Mouse (Mus musculus): ENCODE measurements around the gene Lrfn1. TPM values are rescaled to one million over a fixed set of nuclear protein-coding genes. Genes with fewer than 3 reads are reported as not detected.
A peak's percentile ranks its signal among the peaks of the same experiment; 100 is the strongest.

Gene Lrfn1
- polyA plus RNA-seq, 1 experiment from 2014 or later = 1.5 TPM

- 65% methylated on average over 13 of the region's 13 CpGs for WGBS
- Histone ChIP-seq H3K4me1 (replicated peaks) (peaks cover 13% of the 10 kb centered on the region), H3K27me3 (replicated peaks) (peaks cover 5% of the 10 kb centered on the region; the same call in 1 of the 2 replicates), H3K4me3 (no peak overlapping the region), H3K9me3 (replicated peaks) (no peaks in the 10 kb centered on the region), H3K4me2 (no peak overlapping the region), H3K27ac (ENCODE audit: poor library complexity, severe bottlenecking) (no peak overlapping the region), H3K9ac (no peak overlapping the region), H3K36me3 (no peaks in the 10 kb centered on the region)
- ATAC-seq (ENCODE audit: insufficient number of reproducible peaks, low FRiP score) = no peak
Measured at GRCm38 (mm10) chr7:28447865-28448820, 3.6 kb upstream of the Lrfn1 start.

GRCm38 (mm10) chr7:28452361-28453005 lies 703 bp downstream of the Lrfn1 start:
- Histone ChIP-seq H3K27ac (ENCODE audit: poor library complexity, severe bottlenecking) (no peak overlapping the region), H3K27me3 (replicated peaks) (no peaks in the 10 kb centered on the region), H3K4me2 (peak overlapping the region; percentile 91), H3K4me3 (peak overlapping the region; percentile 79), H3K9me3 (replicated peaks) (no peaks in the 10 kb centered on the region), H3K36me3 (peaks cover 2% of the 10 kb centered on the region), H3K9ac (peak overlapping the region; percentile 94), H3K4me1 (replicated peaks) (peaks cover 9% of the 10 kb centered on the region; the same call in 1 of the 2 replicates)
- 0 out of 2 replicates have a peak, but pooled peaks have one; percentile 9 for ATAC-seq (ENCODE audit: insufficient number of reproducible peaks, low FRiP score)
- 1% methylated on average over 22 of the region's 24 CpGs for WGBS

- Histone ChIP-seq H3K4me3 (no peak overlapping the region), H3K27me3 (replicated peaks) (no peaks in the 10 kb centered on the region), H3K36me3 (peaks cover 42% of the 10 kb centered on the region), H3K9ac (no peak overlapping the region), H3K4me1 (replicated peaks) (no peaks in the 10 kb centered on the region), H3K4me2 (no peak overlapping the region), H3K27ac (ENCODE audit: poor library complexity, severe bottlenecking) (no peak overlapping the region), H3K9me3 (replicated peaks) (no peaks in the 10 kb centered on the region)
- no peak for ATAC-seq (ENCODE audit: insufficient number of reproducible peaks, low FRiP score)
- WGBS = 91% methylated on average over 5 of the region's 5 CpGs
Measured at GRCm38 (mm10) chr7:28460361-28460760, 8.6 kb downstream of the Lrfn1 start.

GRCm38 (mm10) chr7:28462769-28463168 lies 11.0 kb downstream of the Lrfn1 start:
- 87% methylated on average over 2 of the region's 2 CpGs for WGBS

GRCm38 (mm10) chr7:28464416-28465212 lies 12.8 kb downstream of the Lrfn1 start:
- ATAC-seq (ENCODE audit: insufficient number of reproducible peaks, low FRiP score) = 0 out of 2 replicates have a peak, but pooled peaks have one; percentile 3
- no peak overlapping the region for H3K4me3 ChIP-seq
- no peaks in the 10 kb centered on the region for H3K9me3 ChIP-seq (replicated peaks)
- no peak overlapping the region for H3K9ac ChIP-seq
- H3K4me2 ChIP-seq = no peak overlapping the region
- 59% methylated on average over 10 of the region's 10 CpGs for WGBS
- no peak overlapping the region for H3K27ac ChIP-seq (ENCODE audit: poor library complexity, severe bottlenecking)
- peaks cover 24% of the 10 kb centered on the region for H3K36me3 ChIP-seq
- H3K27me3 ChIP-seq (replicated peaks) = peaks cover 24% of the 10 kb centered on the region
- H3K4me1 ChIP-seq (replicated peaks) = peaks cover 17% of the 10 kb centered on the region

More at GRCm38 (mm10) chr7:28462769-28463168, 11.0 kb downstream of the Lrfn1 start:
- no peaks in the 10 kb centered on the region for H3K9me3 ChIP-seq (replicated peaks)
- H3K9ac ChIP-seq = no peak overlapping the region
- H3K4me3 ChIP-seq = no peak overlapping the region
- no peak for ATAC-seq (ENCODE audit: insufficient number of reproducible peaks, low FRiP score)
- H3K36me3 ChIP-seq = peaks cover 39% of the 10 kb centered on the region
- peaks cover 13% of the 10 kb centered on the region for H3K4me1 ChIP-seq (replicated peaks)
- peaks cover 13% of the 10 kb centered on the region for H3K27me3 ChIP-seq (replicated peaks)
- H3K4me2 ChIP-seq = no peak overlapping the region
- no peak overlapping the region for H3K27ac ChIP-seq (ENCODE audit: poor library complexity, severe bottlenecking)

- Histone ChIP-seq H3K4me2 (peak overlapping the region; percentile 93), H3K9ac (peak overlapping the region; percentile 76), H3K27ac (ENCODE audit: poor library complexity, severe bottlenecking) (no peak overlapping the region), H3K4me1 (replicated peaks) (peaks cover 28% of the 10 kb centered on the region), H3K36me3 (peaks cover 12% of the 10 kb centered on the region), H3K27me3 (replicated peaks) (peaks cover 24% of the 10 kb centered on the region), H3K9me3 (replicated peaks) (no peaks in the 10 kb centered on the region), H3K4me3 (peak overlapping the region; percentile 62)
- 12% methylated on average over 40 of the region's 40 CpGs for WGBS
- ATAC-seq (ENCODE audit: insufficient number of reproducible peaks, low FRiP score) = peak; percentile 14
Measured at GRCm38 (mm10) chr7:28466721-28467212, 15.0 kb downstream of the Lrfn1 start.

GRCm38 (mm10) chr7:28467213-28467751 lies 15.5 kb downstream of the Lrfn1 start:
- ATAC-seq (ENCODE audit: insufficient number of reproducible peaks, low FRiP score) = peak; percentile 80
- Histone ChIP-seq H3K36me3 (peaks cover 9% of the 10 kb centered on the region), H3K4me2 (peak overlapping the region; percentile 93), H3K27me3 (replicated peaks) (peaks cover 24% of the 10 kb centered on the region), H3K4me1 (replicated peaks) (peaks cover 28% of the 10 kb centered on the region), H3K9me3 (replicated peaks) (no peaks in the 10 kb centered on the region), H3K27ac (ENCODE audit: poor library complexity, severe bottlenecking) (no peak overlapping the region), H3K9ac (peak overlapping the region; percentile 76), H3K4me3 (peak overlapping the region; percentile 62)
- 1% methylated on average over 54 of the region's 63 CpGs for WGBS

- Histone ChIP-seq H3K9ac (no peak overlapping the region), H3K27ac (ENCODE audit: poor library complexity, severe bottlenecking) (no peak overlapping the region), H3K4me1 (replicated peaks) (peaks cover 5% of the 10 kb centered on the region), H3K4me2 (no peak overlapping the region), H3K36me3 (no peaks in the 10 kb centered on the region), H3K4me3 (no peak overlapping the region), H3K9me3 (replicated peaks) (0 out of 2 replicates have a peak, but pooled peaks cover 6% of the 10 kb centered on the region), H3K27me3 (replicated peaks) (no peaks in the 10 kb centered on the region)
- 81% methylated on average over 6 of the region's 6 CpGs for WGBS
- no peak for ATAC-seq (ENCODE audit: insufficient number of reproducible peaks, low FRiP score)
Measured at GRCm38 (mm10) chr7:28476191-28476590, 24.4 kb downstream of the Lrfn1 start.

- Histone ChIP-seq H3K4me1 (replicated peaks) (no peaks in the 10 kb centered on the region), H3K9me3 (replicated peaks) (0 out of 2 replicates have a peak, but pooled peaks cover 6% of the 10 kb centered on the region), H3K27me3 (replicated peaks) (no peaks in the 10 kb centered on the region), H3K36me3 (no peaks in the 10 kb centered on the region), H3K9ac (no peak overlapping the region), H3K4me2 (no peak overlapping the region), H3K27ac (ENCODE audit: poor library complexity, severe bottlenecking) (no peak overlapping the region), H3K4me3 (no peak overlapping the region)
- WGBS = 78% methylated on average over 5 of the region's 5 CpGs
- ATAC-seq (ENCODE audit: insufficient number of reproducible peaks, low FRiP score) = no peak
Measured at GRCm38 (mm10) chr7:28477363-28477762, 25.6 kb downstream of the Lrfn1 start.

GRCm38 (mm10) chr7:28478854-28479253 lies 27.1 kb downstream of the Lrfn1 start:
- H3K4me1 ChIP-seq (replicated peaks) = no peaks in the 10 kb centered on the region
- no peak for ATAC-seq (ENCODE audit: insufficient number of reproducible peaks, low FRiP score)
- no peak overlapping the region for H3K27ac ChIP-seq (ENCODE audit: poor library complexity, severe bottlenecking)
- WGBS = 6% methylated on average over 8 of the region's 8 CpGs
- no peak overlapping the region for H3K9ac ChIP-seq
- no peaks in the 10 kb centered on the region for H3K36me3 ChIP-seq
- no peak overlapping the region for H3K4me2 ChIP-seq
- H3K9me3 ChIP-seq (replicated peaks) = 0 out of 2 replicates have a peak, but pooled peaks cover 6% of the 10 kb centered on the region
- no peaks in the 10 kb centered on the region for H3K27me3 ChIP-seq (replicated peaks)
- no peak overlapping the region for H3K4me3 ChIP-seq
